Mouse (Mus musculus) CH12.LX (cell line): Measurements from ENCODE around the gene Agl. TPM values are rescaled to one million over a fixed set of nuclear protein-coding genes. Genes with fewer than 3 reads are reported as not detected.

Experiments used
- DNase-seq: peaks from one replicate; pipeline ENCODE4 v3.0.0-alpha.2; 2013; ENCODE audit errors: extremely low read depth
- H3K27ac ChIP-seq: 2 replicates; pipeline ENCODE4 v1.5.1; 2012; ENCODE audit warnings: low read depth, mild to moderate bottlenecking, control low read depth, moderate library complexity; ENCODE audit not compliant: insufficient read depth
- H3K27me3 ChIP-seq: replicated peaks from 2 replicates; pipeline ENCODE3; 2012; ENCODE audit warnings: inconsistent platforms
- H3K36me3 ChIP-seq, 2 experiments: replicated peaks in 1 of 2; 2 replicates each; pipeline versions ENCODE3 to v1.6.1; 2012; ENCODE audit warnings: inconsistent platforms in 1 of 2, low read length in 1 of 2, mild to moderate bottlenecking in 1 of 2, mixed read lengths in 1 of 2, moderate library complexity in 1 of 2; ENCODE audit not compliant: control insufficient read depth in 1 of 2, insufficient read depth in 1 of 2
- H3K4me1 ChIP-seq, 2 experiments: 2 replicates each; pipeline ENCODE4 v1.6.1; 2012; ENCODE audit warnings: inconsistent platforms in 1 of 2, moderate library complexity in 1 of 2; ENCODE audit not compliant: insufficient read depth in 2 of 2, control insufficient read depth in 1 of 2
- H3K4me2 ChIP-seq: 2 replicates; pipeline ENCODE4 v1.6.1; 2012; ENCODE audit warnings: low read depth, mild to moderate bottlenecking, control low read depth; ENCODE audit not compliant: poor library complexity, insufficient read depth, severe bottlenecking
- H3K4me3 ChIP-seq, 3 experiments: fragments of 150-350 bp in 1 of 3; sonication (generic) in 1 of 3; replicated peaks in 1 of 3; 2 replicates each; pipeline versions ENCODE3 to v1.5.1; 2011 to 2012; ENCODE audit warnings: low read depth in 2 of 3, low read length in 2 of 3, mild to moderate bottlenecking in 2 of 3, moderate library complexity in 2 of 3, control low read depth in 1 of 3, improper control_type of control experiment in 1 of 3, inconsistent platforms in 1 of 3, mixed read lengths in 1 of 3; ENCODE audit not compliant: poor library complexity in 1 of 3
- H3K79me2 ChIP-seq: replicated peaks from 2 replicates; pipeline ENCODE4 v1.6.1; 2012; ENCODE audit warnings: mild to moderate bottlenecking, moderate library complexity; ENCODE audit not compliant: control insufficient read depth, poor library complexity, insufficient read depth, severe bottlenecking; ENCODE audit errors: extremely low read depth
- H3K9ac ChIP-seq: 2 replicates; pipeline ENCODE4 v1.6.1; 2012; ENCODE audit warnings: low read depth, mild to moderate bottlenecking, control low read depth, moderate library complexity; ENCODE audit not compliant: insufficient read depth
- H3K9me3 ChIP-seq: replicated peaks from 2 replicates; pipeline ENCODE3; 2012; ENCODE audit warnings: low read length, inconsistent platforms, mixed read lengths
- CHD2 ChIP-seq: IDR thresholded peaks from 2 replicates; pipeline ENCODE4 v1.6.1; 2011; ENCODE audit warnings: low read length, improper control_type of control experiment
- CTCF ChIP-seq, 2 experiments: IDR thresholded peaks in 1 of 2; conservative IDR thresholded peaks in 1 of 2; 2 replicates each; pipeline ENCODE4 v1.5.1; 2011 to 2012; ENCODE audit warnings: low read depth in 2 of 2, low read length in 2 of 2, improper control_type of control experiment in 1 of 2, inconsistent platforms in 1 of 2, mild to moderate bottlenecking in 1 of 2, moderate library complexity in 1 of 2
- E2F4 ChIP-seq: IDR thresholded peaks from 2 replicates; pipeline ENCODE4 v1.6.1; 2011; ENCODE audit warnings: low read depth, low read length, improper control_type of control experiment; ENCODE audit not compliant: insufficient replicate concordance
- ELF1 ChIP-seq: IDR thresholded peaks from 2 replicates; pipeline ENCODE4 v1.6.1; 2014; ENCODE audit warnings: low read depth, mild to moderate bottlenecking, inconsistent platforms, low read length, improper control_type of control experiment
- EP300 ChIP-seq: IDR thresholded peaks from 2 replicates; pipeline ENCODE4 v1.6.1; 2011; ENCODE audit warnings: low read length, improper control_type of control experiment
- GABPA ChIP-seq: IDR thresholded peaks from 2 replicates; pipeline ENCODE4 v1.6.1; 2012; ENCODE audit warnings: low read depth, low read length, improper control_type of control experiment, inconsistent platforms; ENCODE audit not compliant: insufficient replicate concordance
- IRF4 ChIP-seq: IDR thresholded peaks from 2 replicates; pipeline ENCODE4 v1.6.1; 2014; ENCODE audit warnings: low read depth, mild to moderate bottlenecking, inconsistent platforms, low read length, improper control_type of control experiment
- MAFK ChIP-seq: IDR thresholded peaks from 2 replicates; pipeline ENCODE4 v1.6.1; 2011; ENCODE audit warnings: low read length, improper control_type of control experiment; ENCODE audit not compliant: insufficient replicate concordance
- MAZ ChIP-seq: IDR thresholded peaks from 2 replicates; pipeline ENCODE4 v1.6.1; 2012; ENCODE audit warnings: low read depth, mild to moderate bottlenecking, inconsistent platforms, low read length, improper control_type of control experiment, moderate library complexity
- MEF2A ChIP-seq: IDR thresholded peaks from 2 replicates; pipeline ENCODE4 v1.6.1; 2014; ENCODE audit warnings: low read depth, mild to moderate bottlenecking, inconsistent platforms, low read length, improper control_type of control experiment, borderline replicate concordance
- MXI1 ChIP-seq: IDR thresholded peaks from 2 replicates; pipeline ENCODE4 v1.6.1; 2011; ENCODE audit warnings: mild to moderate bottlenecking, low read depth, low read length, improper control_type of control experiment
- MYC ChIP-seq: IDR thresholded peaks from 2 replicates; pipeline ENCODE4 v1.6.1; 2011; ENCODE audit warnings: low read depth, mild to moderate bottlenecking, improper control_type of control experiment, low read length
- NELFE ChIP-seq: IDR thresholded peaks from 2 replicates; pipeline ENCODE4 v1.6.1; 2011; ENCODE audit warnings: low read depth, low read length, improper control_type of control experiment
- PAX5 ChIP-seq: IDR thresholded peaks from 2 replicates; pipeline ENCODE4 v1.6.1; 2012; ENCODE audit warnings: low read length, inconsistent platforms, mixed read lengths
- POLR2A ChIP-seq: IDR thresholded peaks from 2 replicates; pipeline ENCODE4 v1.6.1; 2011; ENCODE audit warnings: low read depth, mild to moderate bottlenecking, improper control_type of control experiment, low read length
- POLR2AphosphoS2 ChIP-seq: IDR thresholded peaks from 2 replicates; pipeline ENCODE4 v1.6.1; 2011; ENCODE audit warnings: low read depth, low read length, improper control_type of control experiment
- RAD21 ChIP-seq: IDR thresholded peaks from 2 replicates; pipeline ENCODE4 v1.6.1; 2011; ENCODE audit warnings: low read depth, mild to moderate bottlenecking, low read length, improper control_type of control experiment, moderate library complexity
- RCOR1 ChIP-seq: conservative IDR thresholded peaks from 2 replicates; pipeline ENCODE4 v1.6.1; 2012; ENCODE audit warnings: low read depth, mild to moderate bottlenecking, inconsistent platforms, low read length, improper control_type of control experiment
- SIN3A ChIP-seq: IDR thresholded peaks from 2 replicates; pipeline ENCODE4 v1.6.1; 2012; ENCODE audit warnings: low read length, improper control_type of control experiment, inconsistent platforms
- TBP ChIP-seq: conservative IDR thresholded peaks from 2 replicates; pipeline ENCODE4 v1.6.1; 2011; ENCODE audit warnings: low read depth, low read length, improper control_type of control experiment
- TCF12 ChIP-seq: IDR thresholded peaks from 2 replicates; pipeline ENCODE4 v1.6.1; 2014; ENCODE audit warnings: low read depth, mild to moderate bottlenecking, inconsistent platforms, low read length, improper control_type of control experiment
- UBTF ChIP-seq: IDR thresholded peaks from 2 replicates; pipeline ENCODE4 v1.6.1; 2012; ENCODE audit warnings: low read depth, mild to moderate bottlenecking, inconsistent platforms, low read length, improper control_type of control experiment, moderate library complexity
- USF1 ChIP-seq: IDR thresholded peaks from 2 replicates; pipeline ENCODE4 v1.6.1; 2014; ENCODE audit warnings: low read depth, mild to moderate bottlenecking, inconsistent platforms, low read length, improper control_type of control experiment
- USF2 ChIP-seq: conservative IDR thresholded peaks from 2 replicates; pipeline ENCODE4 v1.6.1; 2011; ENCODE audit warnings: low read depth, low read length, improper control_type of control experiment
- ZC3H11A ChIP-seq: IDR thresholded peaks from 2 replicates; pipeline ENCODE4 v1.6.1; 2012; ENCODE audit warnings: low read depth, mild to moderate bottlenecking, inconsistent platforms, low read length, improper control_type of control experiment
- ZKSCAN1 ChIP-seq: IDR thresholded peaks from 2 replicates; pipeline ENCODE4 v1.6.1; 2012; ENCODE audit warnings: low read depth, inconsistent platforms, low read length, improper control_type of control experiment, borderline replicate concordance
- ZMIZ1 ChIP-seq: IDR thresholded peaks from 2 replicates; pipeline ENCODE4 v1.6.1; 2012; ENCODE audit warnings: low read depth, mild to moderate bottlenecking, inconsistent platforms, low read length, improper control_type of control experiment
- ZNF384 ChIP-seq: IDR thresholded peaks from 2 replicates; pipeline ENCODE4 v1.6.1; 2012; ENCODE audit warnings: low read depth, low read length, improper control_type of control experiment, inconsistent platforms
- dilution Hi-C: fragments of 300-500 bp; cut with MboI; formaldehyde crosslinking; loops from 2 replicates; pipeline ENCODE4 v1.14.3; 2020; ENCODE audit warnings: low sequenced_read_pairs; ENCODE audit not compliant: extremely low pct_unique_long_range_greater_than_20kb, extremely low pct_ligation_motif_present
- in situ Hi-C: fragments of 300-500 bp; cut with MboI; formaldehyde crosslinking; loops from 3 replicates; pipeline ENCODE4 v1.14.3; 2019; ENCODE audit warnings: low sequenced_read_pairs, low pct_ligation_motif_present, low pct_unique_long_range_greater_than_20kb, mixed read lengths
- polyA plus RNA-seq: library from polyadenylated mRNA; unstranded; fragments of >175 nt; gene quantifications from 2 replicates; pipeline ENCODE4 v1.2.1, GENCODE M21; 2012; ENCODE audit warnings: low read depth; ENCODE audit not compliant: insufficient read length
- total RNA-seq, 2 experiments: library from RNA; depleted of rRNA; stranded (reverse); fragments of 300-350 nt in 1 of 2; fragments of >200 nt in 1 of 2; gene quantifications; 2 replicates each; pipeline ENCODE4 v1.2.3; 2012 to 2014

Gene Agl
- total and polyA plus RNA-seq, 3 experiments, result 4.7 to 5.7 (median 5.2) TPM

DNA sequence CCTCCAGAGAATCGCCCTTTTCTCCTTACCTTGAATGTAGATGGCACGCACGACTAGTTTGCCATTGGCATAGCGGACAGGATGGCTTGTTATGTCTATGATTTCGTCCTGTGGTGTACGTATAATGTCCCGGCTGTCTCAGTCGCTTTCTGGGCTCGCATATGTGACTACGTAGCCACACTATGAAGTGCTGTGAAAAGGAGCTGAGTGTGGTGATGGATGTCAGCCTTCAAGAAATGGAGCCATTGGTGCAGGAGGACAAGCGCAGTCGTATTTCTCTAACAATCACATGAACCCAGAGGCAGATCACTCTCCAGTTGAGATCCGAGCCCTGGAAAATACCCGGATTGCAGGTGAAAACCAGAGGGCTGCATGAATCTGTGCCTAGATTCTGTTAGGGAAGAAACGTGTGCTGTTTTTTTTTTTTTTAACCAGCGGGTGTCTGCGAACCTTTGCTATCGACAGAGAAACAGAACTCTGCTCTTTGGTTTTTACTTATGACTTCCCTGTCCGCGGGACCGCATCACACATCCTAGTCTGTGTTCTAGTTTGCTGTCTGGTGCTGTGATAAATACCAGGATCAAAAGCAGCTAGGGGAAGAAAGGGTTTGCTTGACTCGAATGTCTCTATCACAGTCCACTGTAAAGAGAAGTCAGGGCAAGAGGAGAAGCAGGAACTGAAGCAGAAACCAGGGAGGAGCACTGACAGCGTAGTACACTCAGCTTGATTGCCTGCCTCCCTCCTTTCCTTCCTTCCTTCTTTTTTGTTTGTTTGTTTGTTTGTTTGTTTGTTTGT, 28.9 kb upstream of the Agl start:
- no peaks in the 10 kb centered on the region for H3K79me2 ChIP-seq
- dilution Hi-C loops, result no loop called here
- TF ChIP-seq UBTF (no peak), ZC3H11A (no peak), ELF1 (no peak), POLR2AphosphoS2 (no peak)
- TF ChIP-seq, all 38 proteins: peak for 0
- no peak overlapping the region for H3K9ac ChIP-seq
- no peaks in the 10 kb centered on the region for H3K9me3 ChIP-seq
- H3K36me3 ChIP-seq, result no peaks in the 10 kb centered on the region
- H3K27ac ChIP-seq, result no peak overlapping the region
- no peak overlapping the region for H3K4me3 ChIP-seq
- H3K4me2 ChIP-seq, result peak overlapping the region; percentile 22; the same call in 1 of the 2 replicates
- no peak for DNase-seq
- H3K27me3 ChIP-seq, result no peaks in the 10 kb centered on the region
- in situ Hi-C loops, result loop anchor here (10.0 to 25.0 kb wide), 2 partner anchors 92 to 500 kb away; no protein-coding TSS in a partner anchor
- peaks cover 2 to 6% of the 10 kb centered on the region in 2 experiments; a peak in 2 of 4 replicates for H3K4me1 ChIP-seq

DNA sequence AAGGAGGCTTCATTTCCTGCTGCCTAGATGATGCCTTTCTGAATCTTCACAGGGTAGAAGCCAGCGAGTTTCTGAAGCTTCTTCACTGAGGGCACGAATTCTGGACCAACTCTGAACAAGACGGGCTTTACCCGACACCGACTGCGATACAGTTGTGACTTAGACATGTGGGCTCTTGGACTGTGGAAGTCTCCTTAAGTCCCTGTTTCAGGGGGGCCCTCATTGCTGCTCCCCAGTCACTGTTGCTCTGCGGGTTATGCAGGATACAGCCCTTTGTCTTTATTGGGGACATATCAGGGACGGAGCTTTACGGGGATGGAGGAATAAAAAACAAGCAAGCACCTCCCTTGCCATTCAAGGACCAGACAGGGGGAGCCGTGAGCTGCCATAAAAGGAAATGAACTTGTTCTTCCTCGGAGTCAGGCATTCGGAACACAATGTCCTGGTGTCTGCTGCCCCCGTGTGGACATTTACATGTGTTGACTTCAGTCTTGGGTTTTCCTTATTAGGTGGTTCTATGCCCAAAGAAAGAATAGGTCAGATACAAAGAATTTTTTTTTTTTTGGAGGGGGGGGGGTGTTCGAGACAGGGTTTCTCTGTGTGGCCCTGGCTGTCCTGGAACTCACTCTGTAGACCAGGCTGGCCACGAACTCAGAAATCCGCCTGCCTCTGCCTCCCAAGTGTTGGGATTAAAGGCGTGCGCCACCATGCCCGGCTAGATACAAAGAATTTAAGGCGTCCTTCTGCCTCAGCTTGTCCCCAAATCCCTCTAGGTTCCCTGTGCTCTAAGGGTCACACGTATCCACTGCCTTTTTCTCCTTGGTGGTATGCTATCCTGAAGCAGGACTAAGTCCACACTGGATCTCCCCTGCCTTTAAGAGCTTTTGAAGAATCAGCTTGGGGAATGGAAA, 28.1 kb upstream of the Agl start:
- in situ Hi-C loops, result loop anchor here (10.0 to 25.0 kb wide), 2 partner anchors 91 to 499 kb away; no protein-coding TSS in a partner anchor
- TF ChIP-seq RAD21 (peak; percentile 97), RCOR1 (no peak), ZNF384 (peak; percentile 77), IRF4 (no peak; the same call in 1 of the 2 replicates), MAZ (no peak), EP300 (no peak), MYC (0 out of 2 replicates have a peak, but pooled peaks have one; percentile 31), SIN3A (no peak), ZMIZ1 (no peak), PAX5 (no peak), GABPA (no peak), ZKSCAN1 (no peak), CTCF (conservative IDR thresholded peaks at IDR 0.05 in 1 of 2, IDR thresholded peaks at IDR 0.05 in 1 of 2; ENCODE audit: low read depth in 2 of 2, low read length in 2 of 2) (peak; percentile 70 to 95), USF1 (no peak), CHD2 (no peak), MAFK (no peak), POLR2AphosphoS2 (no peak), UBTF (no peak), ELF1 (peak; percentile 27; the same call in 1 of the 2 replicates), E2F4 (no peak), TCF12 (no peak), POLR2A (peak; percentile 38; the same call in 1 of the 2 replicates), MXI1 (no peak), NELFE (no peak), TBP (no peak), USF2 (no peak), MEF2A (no peak)

More for the DNA sequence above, 28.1 kb upstream of the Agl start:
- H3K27me3 ChIP-seq, result no peaks in the 10 kb centered on the region
- no peaks in the 10 kb centered on the region for H3K36me3 ChIP-seq
- peak overlapping the region; percentile 41 for H3K9ac ChIP-seq
- no peaks in the 10 kb centered on the region for H3K9me3 ChIP-seq
- H3K27ac ChIP-seq, result no peak overlapping the region
- peak; percentile 94 for DNase-seq
- H3K79me2 ChIP-seq, result no peaks in the 10 kb centered on the region
- peak overlapping the region; percentile 94 for H3K4me2 ChIP-seq
- H3K4me3 ChIP-seq, result peak overlapping the region; percentile 18 to 53 (median 44)
- peaks cover 2 to 6% of the 10 kb centered on the region in 2 experiments; a peak in 2 of 4 replicates for H3K4me1 ChIP-seq
- dilution Hi-C loops, result no loop called here
